Mouse (Mus musculus): Measurements from ENCODE around the gene Lce1a1. TPM values are rescaled to one million over a fixed set of nuclear protein-coding genes. Genes with fewer than 3 reads are reported as not detected.
"Not testable (repeated sequence)": the region's sequence is repeated elsewhere in the genome, so short reads cannot be mapped to it uniquely, and the experiment has no call there.

The Lce1a1 gene
- total RNA-seq (2021): not detected
- long read RNA-seq: 0 reads

- no peak for DNase-seq (ENCODE audit: low spot score in 2 of 2)
Measured at GRCm38 (mm10) chr3:92648207-92648606, at the start of gene Lce1a1. TSS of gene Lce1a1 (minus strand) at chr3:92648307.

- no peak for DNase-seq (ENCODE audit: low spot score in 2 of 2)
Measured at GRCm38 (mm10) chr3:92694613-92695012, 46.5 kb upstream of the Lce1a1 start.

DNA sequence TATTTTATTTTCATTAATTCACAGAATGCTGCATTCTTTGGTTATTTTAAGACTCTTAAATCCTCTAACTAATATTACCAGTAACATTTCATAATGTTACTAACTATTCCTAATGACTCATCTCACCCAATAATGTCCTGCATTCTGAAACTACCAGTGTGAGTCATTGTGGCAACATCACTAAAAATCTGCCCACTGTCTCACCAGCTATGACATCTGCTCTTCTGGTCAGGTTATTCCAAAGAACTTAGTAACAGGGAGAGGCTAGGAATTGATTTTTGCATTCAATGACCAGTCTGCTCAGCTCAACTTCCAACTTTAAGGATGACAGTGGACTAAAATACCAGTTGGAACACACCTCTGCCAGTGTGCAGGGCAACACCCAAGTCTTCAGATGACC lies 43.6 kb upstream of the Lce1a1 start:
- DNase-seq (ENCODE audit: low spot score in 2 of 2): no peak

DNA sequence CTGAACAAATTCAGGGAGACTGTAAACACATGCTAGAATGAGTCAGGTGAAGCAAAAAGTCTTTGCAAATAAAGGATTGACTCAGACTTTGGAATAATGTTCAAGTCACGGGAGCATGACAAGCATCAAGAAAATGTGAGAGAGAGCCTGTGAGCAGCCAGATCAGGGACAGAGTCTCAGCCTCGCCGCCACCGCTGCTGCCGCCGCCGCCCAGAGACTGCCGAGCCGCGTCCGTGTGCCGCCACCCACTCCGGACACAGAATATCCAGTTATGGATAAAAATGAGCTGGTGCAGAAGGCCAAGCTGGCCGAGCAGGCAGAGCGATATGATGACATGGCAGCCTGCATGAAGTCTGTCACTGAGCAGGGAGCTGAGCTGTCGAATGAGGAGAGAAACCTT lies 41.0 kb upstream of the Lce1a1 start:
- DNase-seq (ENCODE audit: low spot score in 2 of 2): not testable (repeated sequence)

DNA sequence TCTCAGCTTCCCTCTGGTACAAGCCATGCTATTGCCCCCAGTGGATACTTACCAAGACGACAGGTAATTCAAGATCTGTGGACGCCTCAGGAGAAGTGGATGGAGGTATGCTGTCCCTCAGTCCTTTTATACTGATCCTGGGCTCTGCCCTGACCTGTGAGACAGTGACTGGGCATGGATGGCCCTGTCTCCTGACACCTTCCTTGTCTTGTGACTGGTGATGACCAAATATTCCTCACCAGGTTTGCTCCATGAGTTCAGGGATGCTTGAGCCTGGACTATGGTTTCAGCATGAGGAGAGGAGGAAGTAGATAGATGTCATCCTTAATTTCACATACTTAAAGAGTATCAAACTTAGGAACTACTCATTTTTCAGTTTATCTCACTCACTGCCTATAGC lies 39.0 kb upstream of the Lce1a1 start, which contains the start of gene Lce1d:
Lce1d (minus strand) TSS at position 101 of the 400 bp plus-strand sequence.
- DNase-seq (ENCODE audit: low spot score in 2 of 2): no peak

DNA sequence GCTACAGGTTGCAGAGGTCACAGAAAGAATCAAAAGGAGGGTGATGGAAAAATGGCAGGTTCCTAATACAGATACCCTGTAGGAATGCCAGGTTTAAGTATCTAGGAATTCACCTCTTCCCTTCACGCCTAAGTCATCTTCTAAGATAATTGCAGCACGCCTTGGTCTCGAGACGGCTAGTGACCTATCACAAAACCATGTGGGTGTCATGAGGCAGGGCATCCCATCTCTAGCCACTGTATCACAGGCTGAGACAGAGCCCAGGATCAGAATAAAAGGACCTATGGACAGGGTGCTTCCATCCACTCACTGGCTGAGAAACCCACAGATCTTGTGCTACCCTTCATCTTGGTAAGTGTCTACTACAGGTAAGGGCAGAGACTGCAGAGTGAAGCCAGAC lies 30.8 kb upstream of the Lce1a1 start, which contains the start of gene Lce1c:
Lce1c (plus strand) TSS at position 301 of the 400 bp plus-strand sequence.
- no peak for DNase-seq (ENCODE audit: low spot score in 2 of 2)

GRCm38 (mm10) chr3:92670215-92670614 lies 22.1 kb upstream of the Lce1a1 start, which contains the start of gene Lce1a2:
TSS of gene Lce1a2 (minus strand) at chr3:92670315.
- DNase-seq (ENCODE audit: low spot score in 2 of 2): no peak

GRCm38 (mm10) chr3:92656826-92657225 lies 8.7 kb upstream of the Lce1a1 start, which contains the start of gene Lce1b:
TSS of gene Lce1b (minus strand) at chr3:92656926.
- DNase-seq (ENCODE audit: low spot score in 2 of 2): no peak

- no peak for DNase-seq (ENCODE audit: low spot score in 2 of 2)
Measured at GRCm38 (mm10) chr3:92639854-92640253, 8.3 kb downstream of the Lce1a1 start.

DNA sequence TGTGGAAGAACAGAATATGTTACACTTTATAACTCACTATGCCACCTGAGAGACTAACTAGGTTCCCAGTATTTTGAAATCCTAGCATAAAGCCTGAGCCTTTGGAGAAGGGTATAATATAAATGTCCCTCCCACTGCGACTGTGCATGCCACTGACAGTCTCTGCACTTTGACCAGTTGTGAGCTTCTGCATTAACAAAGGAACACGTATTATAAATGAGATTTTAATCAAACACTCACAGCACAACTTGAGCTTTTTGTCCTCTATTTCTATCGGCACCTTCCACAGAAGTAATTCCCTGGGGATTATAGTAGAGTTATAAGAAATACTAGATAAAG lies 9.5 kb downstream of the Lce1a1 start:
- no peak for DNase-seq (ENCODE audit: low spot score in 2 of 2)

- DNase-seq (ENCODE audit: low spot score in 2 of 2): no peak
Measured at GRCm38 (mm10) chr3:92637745-92638652, 10.1 kb downstream of the Lce1a1 start.

DNA sequence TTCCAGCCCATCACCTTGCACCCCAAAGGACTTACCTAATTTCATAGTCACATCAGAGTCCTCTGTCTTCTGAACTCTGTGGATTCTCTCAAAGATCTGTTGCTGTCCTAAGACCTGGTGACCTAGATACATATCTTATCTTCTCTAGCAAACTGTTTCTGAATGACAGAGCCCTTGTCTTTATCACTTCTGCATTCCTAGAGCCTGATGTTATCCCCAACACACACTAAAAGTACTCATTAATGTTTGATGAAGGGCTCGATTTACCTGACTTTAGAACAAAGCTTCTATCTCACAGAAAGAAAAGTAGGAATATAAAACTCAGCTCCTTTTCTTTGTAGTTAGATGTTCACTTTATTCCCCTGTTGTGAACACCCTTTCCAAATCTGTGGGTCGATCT lies 26.5 kb downstream of the Lce1a1 start, which contains the start of gene Lce6a:
Lce6a (minus strand) TSS at position 101 of the 400 bp plus-strand sequence.
- no peak for DNase-seq (ENCODE audit: low spot score in 2 of 2)

- DNase-seq (ENCODE audit: low spot score in 2 of 2): no peak
Measured at GRCm38 (mm10) chr3:92609804-92610203, 38.3 kb downstream of the Lce1a1 start.

DNA sequence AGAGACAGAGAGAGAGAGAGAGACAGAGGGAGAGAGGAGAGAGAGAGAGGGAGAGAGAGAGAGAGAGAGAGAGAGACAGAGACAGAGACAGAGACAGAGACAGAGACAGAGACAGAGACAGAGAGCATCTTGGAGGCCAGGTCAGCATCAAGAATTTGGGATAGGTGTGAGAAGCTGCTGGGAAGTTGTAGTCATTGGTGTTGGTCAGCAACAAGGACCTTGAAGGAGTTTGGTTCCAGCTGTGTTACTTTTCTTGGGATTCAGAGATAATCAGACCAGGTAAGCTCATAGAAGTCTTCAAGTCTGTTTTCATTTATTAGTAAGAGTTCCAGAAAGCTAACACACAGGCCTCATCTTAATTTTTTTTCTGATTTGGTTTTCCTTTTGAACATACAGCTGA lies 40.7 kb downstream of the Lce1a1 start, which contains the start of gene 2210017I01Rik:
2210017I01Rik (minus strand) TSS at position 101 of the 400 bp plus-strand sequence.
- DNase-seq (ENCODE audit: low spot score in 2 of 2): no peak

DNA sequence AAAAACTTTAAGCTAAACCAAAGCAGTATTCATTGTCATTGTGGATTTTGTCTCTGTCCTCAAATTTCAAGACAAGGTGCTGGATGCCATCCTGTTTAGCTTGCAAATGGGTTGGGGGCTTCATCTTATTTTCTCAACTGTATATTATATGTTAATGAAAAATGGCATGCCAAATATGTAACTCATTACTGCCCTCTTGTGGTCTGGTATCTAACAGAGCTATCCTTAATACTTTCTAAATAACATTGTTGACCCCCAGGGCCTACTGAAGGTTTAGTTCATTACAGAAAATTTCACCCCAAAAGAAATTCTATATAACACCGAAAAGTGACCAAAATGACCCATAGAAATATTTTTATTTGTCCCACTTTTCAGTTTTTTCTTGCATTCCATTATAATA lies 45.9 kb downstream of the Lce1a1 start:
- DNase-seq (ENCODE audit: low spot score in 2 of 2): no peak

- DNase-seq (ENCODE audit: low spot score in 2 of 2): no peak
Measured at GRCm38 (mm10) chr3:92600456-92600855, 47.7 kb downstream of the Lce1a1 start.

GRCm38 (mm10) chr3:92599973-92600372 lies 48.1 kb downstream of the Lce1a1 start:
- no peak for DNase-seq (ENCODE audit: low spot score in 2 of 2)

DNA sequence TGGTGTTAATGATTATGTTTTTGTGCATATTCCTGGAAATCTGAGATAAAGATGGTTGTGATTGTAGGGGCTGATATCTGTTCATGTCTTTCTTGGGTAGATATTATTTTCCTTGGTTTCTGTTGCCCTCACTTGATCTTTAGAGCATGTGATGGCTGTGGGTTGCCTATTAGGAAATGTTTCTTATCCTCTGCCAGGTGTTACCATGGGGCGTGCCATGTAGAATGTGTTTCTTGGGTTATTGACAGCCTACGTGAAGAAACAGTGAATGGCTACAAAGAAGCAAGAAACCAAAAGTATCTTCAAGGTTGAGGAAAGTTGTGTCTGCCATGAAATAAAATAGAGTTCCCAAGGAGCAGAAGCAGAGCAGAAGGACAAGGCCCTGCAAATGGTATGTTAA lies 49.7 kb downstream of the Lce1a1 start:
- no peak for DNase-seq (ENCODE audit: low spot score in 2 of 2)

All from layer of hippocampus, postnatal 10 days (tissue).